Mouse (Mus musculus) liver, adult 2 months (tissue): ENCODE data around the gene Spout1. TPM values are rescaled to one million over a fixed set of nuclear protein-coding genes. Genes with fewer than 3 reads are reported as not detected.

Experiments
- DNase-seq: peaks from one replicate; pipeline ENCODE4 v3.0.0-alpha.2; 2011; ENCODE audit warnings: low read depth, low spot score; ENCODE audit errors: extremely low read depth
- H3K27ac ChIP-seq: fragments of 200-500 bp; replicated peaks from 2 replicates; pipeline ENCODE4 v1.5.1; 2012; ENCODE audit warnings: low read depth, mild to moderate bottlenecking, control low read depth, inconsistent platforms, low read length; ENCODE audit not compliant: insufficient read depth
- H3K27me3 ChIP-seq: fragments of 200-500 bp; 2 replicates; pipeline ENCODE4 v1.6.1; 2012; ENCODE audit warnings: mild to moderate bottlenecking, moderate library complexity, low read length, inconsistent platforms; ENCODE audit not compliant: control insufficient read depth, insufficient read depth
- H3K36me3 ChIP-seq: fragments of 200-500 bp; 2 replicates; pipeline ENCODE4 v1.6.1; 2012; ENCODE audit warnings: low read length, inconsistent platforms; ENCODE audit not compliant: control insufficient read depth, insufficient read depth
- H3K4me1 ChIP-seq: fragments of 200-500 bp; 2 replicates; pipeline ENCODE4 v1.6.1; 2011; ENCODE audit warnings: low read length; ENCODE audit not compliant: control insufficient read depth, insufficient read depth
- H3K4me3 ChIP-seq: fragments of 200-500 bp; 2 replicates; pipeline ENCODE4 v1.5.1; 2011; ENCODE audit warnings: low read depth, mild to moderate bottlenecking, control low read depth, low read length, moderate library complexity; ENCODE audit not compliant: insufficient read depth
- H3K79me2 ChIP-seq: fragments of 200-500 bp; 2 replicates; pipeline ENCODE4 v1.6.1; 2012; ENCODE audit warnings: inconsistent platforms, mild to moderate bottlenecking, low read length, moderate library complexity; ENCODE audit not compliant: control insufficient read depth, insufficient read depth
- H3K9ac ChIP-seq: fragments of 200-500 bp; 2 replicates; pipeline ENCODE4 v1.6.1; 2012; ENCODE audit warnings: low read depth, mild to moderate bottlenecking, control low read depth, inconsistent platforms, low read length
- CTCF ChIP-seq: fragments of 200-500 bp; IDR thresholded peaks from 2 replicates; pipeline ENCODE4 v1.5.1; 2011; ENCODE audit warnings: low read depth, low read length, control low read depth
- POLR2A ChIP-seq: fragments of 200-500 bp; IDR thresholded peaks from 2 replicates; pipeline ENCODE4 v1.6.1; 2011; ENCODE audit warnings: low read length, control low read depth; ENCODE audit not compliant: insufficient read depth; ENCODE audit errors: extremely low read depth
- WGBS: fragments of 180-500 bp; shearing (Covaris S2); methylation state at CpG from one replicate; pipeline ENCODE4 v1.1.7; 2018; 5-methylcytosine and 5-hydroxymethylcytosine counted together
- polyA plus RNA-seq: library from polyadenylated mRNA; depleted of rRNA; stranded (reverse); fragments of >200 nt; gene quantifications from 2 replicates; pipeline ENCODE4 v1.2.3, GENCODE M21; 2012
- total RNA-seq: library from RNA; depleted of rRNA; stranded (reverse); fragments of >200 nt; gene quantifications from 2 replicates; pipeline ENCODE4 v1.2.3, GENCODE M21; 2014

Gene Spout1
- total and polyA plus RNA-seq, 2 experiments, result 13.1 to 14.0 TPM

- H3K4me3 ChIP-seq, result no peak overlapping the region
- no peak for DNase-seq
- TF ChIP-seq POLR2A (no peak), CTCF (no peak)
- H3K4me1 ChIP-seq, result peaks cover 24% of the 10 kb centered on the region
- no peak overlapping the region for H3K27ac ChIP-seq
- 92% methylated on average over 2 of the region's 2 CpGs for WGBS
- no peaks in the 10 kb centered on the region for H3K27me3 ChIP-seq
- H3K9ac ChIP-seq, result no peak overlapping the region
- peaks cover 8% of the 10 kb centered on the region; the same call in 1 of the 2 replicates for H3K79me2 ChIP-seq
- 0 out of 2 replicates have a peak, but pooled peaks cover 2% of the 10 kb centered on the region for H3K36me3 ChIP-seq
Observed at GRCm38 (mm10) chr2:30176561-30176960, 1.7 kb downstream of the Spout1 start.

- Histone ChIP-seq H3K36me3 (0 out of 2 replicates have a peak, but pooled peaks cover 2% of the 10 kb centered on the region), H3K27ac (no peak overlapping the region), H3K4me1 (peaks cover 24% of the 10 kb centered on the region), H3K9ac (no peak overlapping the region), H3K27me3 (no peaks in the 10 kb centered on the region), H3K4me3 (no peak overlapping the region), H3K79me2 (peaks cover 8% of the 10 kb centered on the region; the same call in 1 of the 2 replicates)
- 87% methylated on average over 8 of the region's 8 CpGs for WGBS
- TF ChIP-seq CTCF, result peak; percentile 58
- TF ChIP-seq POLR2A, result no peak
- DNase-seq, result no peak
Observed at GRCm38 (mm10) chr2:30175897-30176296, 2.4 kb downstream of the Spout1 start.

DNA sequence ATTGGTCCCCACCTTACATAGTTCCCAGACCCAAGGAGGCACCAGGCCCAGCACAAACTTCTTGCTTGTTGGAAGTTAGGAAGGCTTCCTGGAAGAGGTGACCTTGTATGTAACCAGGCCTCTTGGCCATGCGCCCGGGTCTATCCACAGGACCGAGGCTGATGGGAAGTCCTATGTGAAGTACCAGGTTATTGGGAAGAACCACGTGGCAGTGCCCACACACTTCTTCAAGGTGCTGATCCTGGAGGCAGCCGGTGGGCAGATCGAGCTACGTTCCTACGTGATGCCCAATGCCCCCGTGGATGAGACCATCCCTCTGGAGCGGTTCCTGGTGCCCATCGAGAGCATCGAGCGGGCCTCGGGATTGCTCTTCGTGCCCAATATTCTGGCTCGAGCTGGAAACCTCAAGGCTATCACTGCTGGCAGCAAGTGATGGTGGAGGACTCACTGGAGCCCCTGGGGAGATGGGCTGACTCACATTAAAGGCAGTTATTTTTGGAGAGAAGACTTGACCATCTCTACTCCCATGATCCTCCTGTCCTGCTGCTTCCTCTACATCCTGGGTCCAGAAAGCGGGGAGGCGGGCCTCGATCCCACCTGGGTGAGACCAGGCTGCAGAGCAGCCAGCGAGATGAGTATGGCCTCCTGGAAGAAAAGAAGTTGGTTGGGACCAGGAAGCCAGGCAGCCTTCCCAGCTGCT lies 4.6 kb downstream of the Spout1 start:
- Histone ChIP-seq H3K27me3 (no peaks in the 10 kb centered on the region), H3K4me3 (no peak overlapping the region), H3K4me1 (peaks cover 24% of the 10 kb centered on the region), H3K36me3 (0 out of 2 replicates have a peak, but pooled peaks cover 2% of the 10 kb centered on the region), H3K79me2 (peaks cover 8% of the 10 kb centered on the region; the same call in 1 of the 2 replicates), H3K9ac (no peak overlapping the region), H3K27ac (no peak overlapping the region)
- WGBS, result 87% methylated on average over 20 of the region's 20 CpGs
- TF ChIP-seq CTCF (no peak), POLR2A (no peak)
- DNase-seq, result no peak

DNA sequence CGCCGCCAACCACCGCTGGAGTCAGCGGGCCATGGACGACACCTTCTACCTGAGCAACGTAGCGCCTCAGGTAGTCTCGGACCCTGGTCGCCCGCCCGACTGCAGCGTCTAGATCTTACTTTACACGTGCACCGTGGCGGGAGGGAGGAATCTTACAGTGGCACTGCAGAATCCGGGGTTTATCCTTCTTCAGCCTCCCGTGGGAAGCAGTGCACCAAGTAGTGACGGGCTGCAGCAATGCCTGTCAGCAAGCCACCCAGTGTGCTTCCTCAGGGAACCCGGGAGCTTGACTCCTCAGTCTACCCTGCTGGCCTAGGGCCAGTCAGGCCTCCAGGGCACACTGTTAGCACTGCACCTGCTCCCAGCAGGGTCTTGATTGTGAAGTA lies 6.3 kb downstream of the Spout1 start:
- TF ChIP-seq POLR2A (no peak), CTCF (no peak)
- no peaks in the 10 kb centered on the region for H3K27me3 ChIP-seq
- peaks cover 20% of the 10 kb centered on the region for H3K4me1 ChIP-seq
- no peak for DNase-seq
- WGBS, result under 1% methylated on average over 19 of the region's 19 CpGs
- 0 out of 2 replicates have a peak, but pooled peaks cover 2% of the 10 kb centered on the region for H3K36me3 ChIP-seq
- peak overlapping the region; percentile 84 for H3K9ac ChIP-seq
- H3K4me3 ChIP-seq, result peak overlapping the region; percentile 65
- peaks cover 8% of the 10 kb centered on the region; the same call in 1 of the 2 replicates for H3K79me2 ChIP-seq
- peak overlapping the region; percentile 73 for H3K27ac ChIP-seq

DNA sequence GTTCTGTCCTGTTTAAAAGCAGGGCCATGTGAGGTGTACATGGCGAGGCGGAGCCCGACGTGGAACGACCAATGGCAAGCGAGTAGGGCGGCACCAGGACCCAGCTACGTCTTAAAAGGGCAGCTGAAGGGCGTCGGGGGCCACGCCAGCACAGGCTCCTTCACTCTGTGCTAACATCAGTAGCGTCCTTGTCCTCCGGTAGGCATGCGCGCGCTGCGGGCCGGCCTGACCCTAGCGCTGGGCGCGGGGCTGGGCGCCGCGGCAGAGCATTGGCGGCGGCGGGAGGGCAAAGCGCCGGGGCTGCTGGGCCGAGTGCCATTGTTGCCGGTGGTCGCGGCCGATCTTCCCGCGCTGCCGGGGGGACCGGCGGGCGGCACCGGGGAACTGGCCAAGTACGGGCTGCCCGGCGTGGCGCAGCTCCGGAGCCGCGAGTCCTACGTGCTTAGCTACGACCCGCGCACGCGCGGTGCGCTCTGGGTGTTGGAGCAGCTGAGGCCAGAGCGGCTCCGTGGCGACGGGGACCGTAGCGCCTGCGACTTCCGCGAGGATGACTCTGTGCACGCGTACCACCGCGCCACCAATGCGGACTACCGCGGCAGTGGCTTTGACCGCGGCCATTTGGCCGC lies 6.8 kb downstream of the Spout1 start, which contains the start of gene Endog:
Endog (plus strand) TSS at position 123 of the 626 bp plus-strand sequence.
- peak within 1 kb of the TSS; percentile 73 for H3K27ac ChIP-seq
- H3K9ac ChIP-seq, result peak within 1 kb of the TSS; percentile 84
- TF ChIP-seq CTCF (no peak), POLR2A (peak; percentile 94)
- H3K4me3 ChIP-seq, result peak within 1 kb of the TSS; percentile 65
- H3K4me1 ChIP-seq, result peaks cover 20% of the 10 kb centered on the region
- H3K27me3 ChIP-seq, result no peaks in the 10 kb centered on the region
- under 1% methylated on average over 75 of the region's 75 CpGs for WGBS
- H3K36me3 ChIP-seq, result 0 out of 2 replicates have a peak, but pooled peaks cover 2% of the 10 kb centered on the region
- H3K79me2 ChIP-seq, result peaks cover 8% of the 10 kb centered on the region; the same call in 1 of the 2 replicates
- DNase-seq, result peak; percentile 83
